ENCODE assay signal across 8 mouse cellular contexts in genomic region chr7:97579067-97579975, GRCm38 (mm10). TPM values are rescaled to one million over a fixed set of nuclear protein-coding genes. Genes with fewer than 3 reads are reported as not detected.
DNase-seq lines count a peak whose midpoint lies in the region; ATAC-seq and TF ChIP-seq lines count a peak whose summit lies in the region.

Aamdc (minus strand) TSS chr7:97579497.
Rsf1 (plus strand) TSS chr7:97579889.

- TF ChIP-seq CTCF in kidney, postnatal 0 days (IDR thresholded peaks at IDR 0.05; ENCODE audit: low read depth), result peak; percentile 76

- ATAC-seq in erythroid progenitor cell, adult 5-6 weeks (replicated peaks; ENCODE audit: low FRiP score, poor library complexity, severe bottlenecking), result peak; percentile 90
- ATAC-seq in heart, embryonic 12.5 days (ENCODE audit: insufficient number of reproducible peaks, low FRiP score), result peak; percentile 94
- peak; percentile 98 for ATAC-seq in kidney, postnatal 0 days (replicated peaks; ENCODE audit: low FRiP score, low read depth)
- peak; percentile 88 for ATAC-seq in liver, embryonic 11.5 days (replicated peaks; ENCODE audit: low FRiP score)
- ATAC-seq in stomach, embryonic 14.5 days (ENCODE audit: insufficient number of reproducible peaks, insufficient read depth, low FRiP score, low read depth), result peak; percentile 95

- peak within 1 kb of the TSS; percentile 99 for H3K4me3 ChIP-seq in heart, embryonic 12.5 days
- H3K4me3 ChIP-seq in kidney, postnatal 0 days (replicated peaks; ENCODE audit: low read depth, low read length), result peak within 1 kb of the TSS; percentile 98
- H3K4me3 ChIP-seq in liver, embryonic 11.5 days (ENCODE audit: low read depth, low read length), result peak within 1 kb of the TSS; percentile 99
- peak within 1 kb of the TSS; percentile 100 for H3K4me3 ChIP-seq in stomach, embryonic 14.5 days (ENCODE audit: low read depth, low read length)

- H3K36me3 ChIP-seq in heart, embryonic 12.5 days, result peaks cover 10% of the 10 kb centered on the region; the same call in 1 of the 2 replicates
- H3K36me3 ChIP-seq in kidney, postnatal 0 days (ENCODE audit: insufficient read depth, low read length), result no peaks in the 10 kb centered on the region
- H3K36me3 ChIP-seq in liver, embryonic 11.5 days (ENCODE audit: control insufficient read depth, insufficient read depth, low read length), result no peaks in the 10 kb centered on the region
- H3K36me3 ChIP-seq in stomach, embryonic 14.5 days (ENCODE audit: control insufficient read depth, insufficient read depth, low read length), result no peaks in the 10 kb centered on the region; the same call in 1 of the 2 replicates

- peak within 1 kb of the TSS; percentile 99 for H3K9ac ChIP-seq in heart, embryonic 12.5 days
- H3K9ac ChIP-seq in kidney, postnatal 0 days (ENCODE audit: low read depth, low read length), result peak within 1 kb of the TSS; percentile 97
- peak within 1 kb of the TSS; percentile 99 for H3K9ac ChIP-seq in liver, embryonic 11.5 days (ENCODE audit: low read depth, low read length)
- H3K9ac ChIP-seq in stomach, embryonic 14.5 days (replicated peaks; ENCODE audit: low read depth, low read length), result peak within 1 kb of the TSS; percentile 99

- WGBS in heart, embryonic 12.5 days, result under 1% methylated on average over 54 of the region's 68 CpGs
- WGBS in kidney, postnatal 0 days, result under 1% methylated on average over 65 of the region's 68 CpGs
- under 1% methylated on average over 67 of the region's 68 CpGs for WGBS in liver, embryonic 11.5 days
- under 1% methylated on average over 67 of the region's 68 CpGs for WGBS in stomach, embryonic 14.5 days

- no peaks in the 10 kb centered on the region for H3K27me3 ChIP-seq in heart, embryonic 12.5 days (replicated peaks)
- H3K27me3 ChIP-seq in kidney, postnatal 0 days (ENCODE audit: insufficient read depth, low read length), result no peaks in the 10 kb centered on the region
- H3K27me3 ChIP-seq in liver, embryonic 11.5 days (replicated peaks; ENCODE audit: control insufficient read depth, insufficient read depth, low read length), result no peaks in the 10 kb centered on the region
- no peaks in the 10 kb centered on the region for H3K27me3 ChIP-seq in stomach, embryonic 14.5 days (ENCODE audit: control insufficient read depth, insufficient read depth, low read length)

- DNase-seq in CD4-positive helper T cell, adult 2 months (ENCODE audit: low read depth, low spot score), result peak; percentile 97
- DNase-seq in brain, embryonic 18.5 days (ENCODE audit: low read depth, low spot score), result peak; percentile 98
- DNase-seq in kidney, postnatal 0 days (ENCODE audit: low spot score), result peak; percentile 100
- DNase-seq in liver, embryonic 11.5 days (ENCODE audit: low spot score), result peak; percentile 95
- DNase-seq in naive thymus-derived CD4-positive, alpha-beta T cell, adult 2 months (ENCODE audit: low read depth), result peak; percentile 97

- H3K4me1 ChIP-seq in heart, embryonic 12.5 days (replicated peaks), result peaks cover 5% of the 10 kb centered on the region
- H3K4me1 ChIP-seq in kidney, postnatal 0 days (replicated peaks; ENCODE audit: insufficient read depth, low read length), result no peaks in the 10 kb centered on the region; the same call in 1 of the 2 replicates
- H3K4me1 ChIP-seq in liver, embryonic 11.5 days (replicated peaks; ENCODE audit: control insufficient read depth, insufficient read depth, low read length), result no peaks in the 10 kb centered on the region
- H3K4me1 ChIP-seq in stomach, embryonic 14.5 days (ENCODE audit: control insufficient read depth, insufficient read depth, low read length), result peaks cover 11% of the 10 kb centered on the region; the same call in 1 of the 2 replicates

- H3K4me2 ChIP-seq in heart, embryonic 12.5 days, result peak within 1 kb of the TSS; percentile 81
- H3K4me2 ChIP-seq in kidney, postnatal 0 days (ENCODE audit: low read length), result peak within 1 kb of the TSS; percentile 73
- H3K4me2 ChIP-seq in liver, embryonic 11.5 days, result peak within 1 kb of the TSS; percentile 92
- peak within 1 kb of the TSS; percentile 73 for H3K4me2 ChIP-seq in stomach, embryonic 14.5 days (replicated peaks; ENCODE audit: low read depth, low read length)

- H3K27ac ChIP-seq in heart, embryonic 12.5 days (ENCODE audit: poor library complexity, severe bottlenecking), result peak within 1 kb of the TSS; percentile 99
- peak within 1 kb of the TSS; percentile 99 for H3K27ac ChIP-seq in kidney, postnatal 0 days
- H3K27ac ChIP-seq in liver, embryonic 11.5 days (ENCODE audit: low read depth, low read length), result peak within 1 kb of the TSS; percentile 99
- peak within 1 kb of the TSS; percentile 99 for H3K27ac ChIP-seq in stomach, embryonic 14.5 days (ENCODE audit: low read length)

- H3K9me3 ChIP-seq in heart, embryonic 12.5 days (replicated peaks), result no peaks in the 10 kb centered on the region
- no peaks in the 10 kb centered on the region for H3K9me3 ChIP-seq in kidney, postnatal 0 days (replicated peaks; ENCODE audit: low read length)
- H3K9me3 ChIP-seq in liver, embryonic 11.5 days (ENCODE audit: control insufficient read depth, low read length), result peaks cover 3% of the 10 kb centered on the region; the same call in 1 of the 2 replicates
- H3K9me3 ChIP-seq in stomach, embryonic 14.5 days (ENCODE audit: control insufficient read depth, low read depth, low read length), result no peaks in the 10 kb centered on the region

RNA-seq across cellular contexts. Expression of gene Aamdc, which starts in this region (rescaled TPM):
- total RNA-seq in erythroid progenitor cell, adult 5-6 weeks (2015; ENCODE audit: low replicate concordance), result 14.8 and 24.7 TPM in 2 replicates
- total RNA-seq in erythroid progenitor cell, adult 5-6 weeks (2017; ENCODE audit: low replicate concordance), result 7.9 and 8.7 TPM in 2 replicates
- polyA plus RNA-seq in heart, embryonic 12.5 days (2016; fragmentation: Nextera tagmentation; extraction: Ambion mirVana), result 32.9 and 33.0 TPM in 2 replicates
- polyA plus RNA-seq in kidney, postnatal 0 days (2015; fragmentation: Nextera tagmentation; extraction: Ambion mirVana), result 59.7 and 61.4 TPM in 2 replicates
- 24.5 and 25.3 TPM in 2 replicates for polyA plus RNA-seq in liver, embryonic 11.5 days (2014; fragmentation: Nextera tagmentation; extraction: Ambion mirVana)
- 56.8 and 62.4 TPM in 2 replicates for polyA plus RNA-seq in stomach, embryonic 14.5 days (2014; fragmentation: Nextera tagmentation; extraction: Ambion mirVana)

RNA-seq across cellular contexts. Expression of gene Rsf1, which starts in this region (rescaled TPM):
- total RNA-seq in erythroid progenitor cell, adult 5-6 weeks (2015; ENCODE audit: low replicate concordance), result 19.8 and 21.8 TPM in 2 replicates
- total RNA-seq in erythroid progenitor cell, adult 5-6 weeks (2017; ENCODE audit: low replicate concordance), result 39.3 and 46.8 TPM in 2 replicates
- 15.7 and 16.4 TPM in 2 replicates for polyA plus RNA-seq in heart, embryonic 12.5 days (2016; fragmentation: Nextera tagmentation; extraction: Ambion mirVana)
- polyA plus RNA-seq in kidney, postnatal 0 days (2015; fragmentation: Nextera tagmentation; extraction: Ambion mirVana), result 17.7 and 22.0 TPM in 2 replicates
- polyA plus RNA-seq in liver, embryonic 11.5 days (2014; fragmentation: Nextera tagmentation; extraction: Ambion mirVana), result 14.5 and 14.8 TPM in 2 replicates
- polyA plus RNA-seq in stomach, embryonic 14.5 days (2014; fragmentation: Nextera tagmentation; extraction: Ambion mirVana), result 26.8 and 33.3 TPM in 2 replicates

Comparison
In these comparisons a context has a peak if more than half of its experiments do, and no peak if none do; other contexts are left out.
1. Peak in every context shown above with its lines: DNase-seq, ATAC-seq, H3K4me3 ChIP-seq and H3K27ac ChIP-seq.